Mouse (Mus musculus): ENCODE measurements around the gene Rmnd5a. TPM values are rescaled to one million over a fixed set of nuclear protein-coding genes. Genes with fewer than 3 reads are reported as not detected.

Gene Rmnd5a
- polyA plus RNA-seq, 1 experiment from 2014 or later, result 13.0 TPM

- WGBS, result 84% methylated on average over 5 of the region's 5 CpGs
- Histone ChIP-seq H3K27me3 (no peaks in the 10 kb centered on the region), H3K9ac (no peak overlapping the region), H3K27ac (replicated peaks) (no peak overlapping the region), H3K4me1 (no peaks in the 10 kb centered on the region), H3K4me2 (replicated peaks) (no peak overlapping the region), H3K36me3 (no peaks in the 10 kb centered on the region), H3K9me3 (replicated peaks) (no peaks in the 10 kb centered on the region), H3K4me3 (replicated peaks) (no peak overlapping the region)
- no peak for ATAC-seq (ENCODE audit: insufficient number of reproducible peaks, low FRiP score, low TSS enrichment, low read depth)
Measured at GRCm38 (mm10) chr6:71371085-71371605, 69.3 kb downstream of the Rmnd5a start.

GRCm38 (mm10) chr6:71369416-71369815 is 71.0 kb downstream of the Rmnd5a start:
- H3K9ac ChIP-seq, result no peak overlapping the region
- no peak overlapping the region for H3K27ac ChIP-seq (replicated peaks)
- no peaks in the 10 kb centered on the region for H3K36me3 ChIP-seq
- WGBS, result 91% methylated on average over 6 of the region's 6 CpGs
- no peaks in the 10 kb centered on the region for H3K27me3 ChIP-seq
- ATAC-seq (ENCODE audit: insufficient number of reproducible peaks, low FRiP score, low TSS enrichment, low read depth), result no peak
- no peak overlapping the region for H3K4me2 ChIP-seq (replicated peaks)
- no peaks in the 10 kb centered on the region for H3K9me3 ChIP-seq (replicated peaks)
- no peak overlapping the region for H3K4me3 ChIP-seq (replicated peaks)
- H3K4me1 ChIP-seq, result no peaks in the 10 kb centered on the region

- Histone ChIP-seq H3K4me3 (replicated peaks) (no peak overlapping the region), H3K27ac (replicated peaks) (no peak overlapping the region), H3K9me3 (replicated peaks) (no peaks in the 10 kb centered on the region), H3K4me2 (replicated peaks) (no peak overlapping the region), H3K27me3 (no peaks in the 10 kb centered on the region), H3K9ac (no peak overlapping the region), H3K36me3 (no peaks in the 10 kb centered on the region), H3K4me1 (no peaks in the 10 kb centered on the region)
- 85% methylated on average over 2 of the region's 2 CpGs for WGBS
- no peak for ATAC-seq (ENCODE audit: insufficient number of reproducible peaks, low FRiP score, low TSS enrichment, low read depth)
Measured at GRCm38 (mm10) chr6:71363995-71364394, 76.4 kb downstream of the Rmnd5a start.

GRCm38 (mm10) chr6:71361156-71361670 is 79.2 kb downstream of the Rmnd5a start:
- no peak for ATAC-seq (ENCODE audit: insufficient number of reproducible peaks, low FRiP score, low TSS enrichment, low read depth)
- no peaks in the 10 kb centered on the region for H3K4me1 ChIP-seq
- no peak overlapping the region for H3K27ac ChIP-seq (replicated peaks)
- no peak overlapping the region for H3K4me2 ChIP-seq (replicated peaks)
- WGBS, result 78% methylated on average over 10 of the region's 10 CpGs
- no peak overlapping the region for H3K4me3 ChIP-seq (replicated peaks)
- no peaks in the 10 kb centered on the region for H3K27me3 ChIP-seq
- no peaks in the 10 kb centered on the region for H3K36me3 ChIP-seq
- no peaks in the 10 kb centered on the region for H3K9me3 ChIP-seq (replicated peaks)
- H3K9ac ChIP-seq, result no peak overlapping the region

DNA sequence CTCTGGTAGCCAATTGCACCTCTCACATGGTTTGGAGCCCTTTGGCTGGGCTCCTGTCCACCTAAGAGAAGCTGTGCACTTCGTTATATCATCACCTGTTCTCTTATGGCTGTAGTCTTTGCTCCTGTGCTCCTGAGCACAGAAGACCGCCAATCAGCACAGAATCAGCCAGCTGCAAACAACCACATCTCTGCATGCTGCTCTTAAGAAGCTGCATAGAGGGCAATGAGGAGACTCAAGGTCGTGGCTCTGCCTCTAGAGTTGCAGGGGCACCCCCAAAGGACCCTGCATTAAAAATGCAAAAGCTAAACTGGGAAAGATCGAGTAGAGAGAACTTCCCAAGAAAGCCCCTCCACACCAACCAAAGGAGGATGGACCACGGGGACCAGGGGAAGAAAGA is 79.7 kb downstream of the Rmnd5a start:
- Histone ChIP-seq H3K4me1 (no peaks in the 10 kb centered on the region), H3K4me3 (replicated peaks) (no peak overlapping the region), H3K27me3 (no peaks in the 10 kb centered on the region), H3K9me3 (replicated peaks) (no peaks in the 10 kb centered on the region), H3K27ac (replicated peaks) (no peak overlapping the region), H3K4me2 (replicated peaks) (no peak overlapping the region), H3K9ac (no peak overlapping the region), H3K36me3 (no peaks in the 10 kb centered on the region)
- 54% methylated on average over 5 of the region's 5 CpGs for WGBS
- ATAC-seq (ENCODE audit: insufficient number of reproducible peaks, low FRiP score, low TSS enrichment, low read depth), result no peak

- ATAC-seq (ENCODE audit: insufficient number of reproducible peaks, low FRiP score, low TSS enrichment, low read depth), result no peak
- Histone ChIP-seq H3K4me2 (replicated peaks) (no peak overlapping the region), H3K9me3 (replicated peaks) (no peaks in the 10 kb centered on the region), H3K27me3 (no peaks in the 10 kb centered on the region), H3K27ac (replicated peaks) (no peak overlapping the region), H3K36me3 (no peaks in the 10 kb centered on the region), H3K4me3 (replicated peaks) (no peak overlapping the region), H3K4me1 (no peaks in the 10 kb centered on the region), H3K9ac (no peak overlapping the region)
- 59% methylated on average over 4 of the region's 4 CpGs for WGBS
Measured at GRCm38 (mm10) chr6:71360221-71360620, 80.2 kb downstream of the Rmnd5a start.

GRCm38 (mm10) chr6:71357493-71357892 is 82.9 kb downstream of the Rmnd5a start:
- Histone ChIP-seq H3K36me3 (no peaks in the 10 kb centered on the region), H3K9ac (no peak overlapping the region), H3K27me3 (no peaks in the 10 kb centered on the region), H3K4me1 (no peaks in the 10 kb centered on the region), H3K4me2 (replicated peaks) (no peak overlapping the region), H3K4me3 (replicated peaks) (no peak overlapping the region), H3K9me3 (replicated peaks) (no peaks in the 10 kb centered on the region), H3K27ac (replicated peaks) (no peak overlapping the region)
- ATAC-seq (ENCODE audit: insufficient number of reproducible peaks, low FRiP score, low TSS enrichment, low read depth), result no peak
- 81% methylated on average over 7 of the region's 7 CpGs for WGBS

GRCm38 (mm10) chr6:71353722-71354121 is 86.7 kb downstream of the Rmnd5a start:
- WGBS, result 80% methylated on average over 2 of the region's 2 CpGs
- H3K9me3 ChIP-seq (replicated peaks), result no peaks in the 10 kb centered on the region

DNA sequence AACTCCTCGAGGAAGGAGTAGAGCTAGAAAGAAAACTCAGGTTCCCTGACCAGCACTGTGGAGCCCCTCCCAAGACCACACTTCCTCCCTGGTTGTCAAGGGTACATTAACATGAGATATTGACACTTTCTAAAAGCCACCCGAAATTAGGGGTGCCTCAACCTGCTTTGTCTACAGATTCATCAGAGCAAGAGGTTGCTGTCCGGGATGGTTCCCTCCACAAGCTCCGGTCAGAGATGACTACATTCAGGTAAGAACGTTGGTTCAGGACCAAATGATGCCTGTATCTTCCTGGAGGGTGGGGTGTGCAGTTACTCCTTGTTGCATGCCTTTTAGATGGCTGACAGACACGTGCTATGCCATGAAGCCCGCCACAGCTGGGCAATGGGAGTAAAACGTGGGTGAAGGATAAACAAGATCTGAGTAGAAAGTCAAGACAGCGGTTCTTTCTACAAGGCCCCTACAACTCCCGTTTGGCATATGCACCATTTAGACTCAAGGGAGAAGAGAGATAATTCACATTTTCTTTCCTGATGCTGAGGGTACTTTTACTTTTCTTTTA is 87.5 kb downstream of the Rmnd5a start:
- no peak overlapping the region for H3K9ac ChIP-seq
- no peak overlapping the region for H3K4me2 ChIP-seq (replicated peaks)
- H3K4me1 ChIP-seq, result no peaks in the 10 kb centered on the region
- H3K9me3 ChIP-seq (replicated peaks), result no peaks in the 10 kb centered on the region
- no peak overlapping the region for H3K27ac ChIP-seq (replicated peaks)
- no peaks in the 10 kb centered on the region for H3K36me3 ChIP-seq
- WGBS, result 82% methylated on average over 10 of the region's 10 CpGs
- no peaks in the 10 kb centered on the region for H3K27me3 ChIP-seq
- ATAC-seq (ENCODE audit: insufficient number of reproducible peaks, low FRiP score, low TSS enrichment, low read depth), result no peak
- H3K4me3 ChIP-seq (replicated peaks), result no peak overlapping the region

More at GRCm38 (mm10) chr6:71353722-71354121, 86.7 kb downstream of the Rmnd5a start:
- H3K27me3 ChIP-seq, result no peaks in the 10 kb centered on the region
- no peaks in the 10 kb centered on the region for H3K36me3 ChIP-seq
- no peak overlapping the region for H3K4me3 ChIP-seq (replicated peaks)
- no peak for ATAC-seq (ENCODE audit: insufficient number of reproducible peaks, low FRiP score, low TSS enrichment, low read depth)
- no peak overlapping the region for H3K27ac ChIP-seq (replicated peaks)
- H3K9ac ChIP-seq, result no peak overlapping the region
- no peaks in the 10 kb centered on the region for H3K4me1 ChIP-seq
- no peak overlapping the region for H3K4me2 ChIP-seq (replicated peaks)

GRCm38 (mm10) chr6:71352201-71352600 is 88.2 kb downstream of the Rmnd5a start:
- Histone ChIP-seq H3K4me1 (no peaks in the 10 kb centered on the region), H3K9me3 (replicated peaks) (no peaks in the 10 kb centered on the region), H3K4me2 (replicated peaks) (no peak overlapping the region), H3K27ac (replicated peaks) (no peak overlapping the region), H3K9ac (no peak overlapping the region), H3K36me3 (no peaks in the 10 kb centered on the region), H3K4me3 (replicated peaks) (no peak overlapping the region), H3K27me3 (no peaks in the 10 kb centered on the region)
- no peak for ATAC-seq (ENCODE audit: insufficient number of reproducible peaks, low FRiP score, low TSS enrichment, low read depth)
- WGBS, result 90% methylated on average over 6 of the region's 6 CpGs

- ATAC-seq (ENCODE audit: insufficient number of reproducible peaks, low FRiP score, low TSS enrichment, low read depth), result no peak
- Histone ChIP-seq H3K9ac (no peak overlapping the region), H3K4me1 (no peaks in the 10 kb centered on the region), H3K9me3 (replicated peaks) (no peaks in the 10 kb centered on the region), H3K27me3 (no peaks in the 10 kb centered on the region), H3K4me2 (replicated peaks) (no peak overlapping the region), H3K4me3 (replicated peaks) (no peak overlapping the region), H3K36me3 (no peaks in the 10 kb centered on the region), H3K27ac (replicated peaks) (no peak overlapping the region)
- 84% methylated on average over 3 of the region's 3 CpGs for WGBS
Measured at GRCm38 (mm10) chr6:71351201-71351600, 89.2 kb downstream of the Rmnd5a start.

- Histone ChIP-seq H3K9ac (no peak overlapping the region), H3K4me3 (replicated peaks) (no peak overlapping the region), H3K36me3 (no peaks in the 10 kb centered on the region), H3K4me2 (replicated peaks) (no peak overlapping the region), H3K4me1 (no peaks in the 10 kb centered on the region), H3K9me3 (replicated peaks) (no peaks in the 10 kb centered on the region), H3K27me3 (no peaks in the 10 kb centered on the region), H3K27ac (replicated peaks) (no peak overlapping the region)
- no peak for ATAC-seq (ENCODE audit: insufficient number of reproducible peaks, low FRiP score, low TSS enrichment, low read depth)
- WGBS, result 91% methylated on average over 9 of the region's 9 CpGs
Measured at GRCm38 (mm10) chr6:71348006-71348405, 92.4 kb downstream of the Rmnd5a start.

Measured in embryonic facial prominence, embryonic 15.5 days (tissue).